Mouse (Mus musculus) left cerebral cortex, adult 2 months (tissue): ENCODE measurements at regions not wholly inside any gene's neighbourhood (a gene's known extent, or its start where the extent isn't known, plus 50 kb on each side); places are given as distances from the start of the nearest gene placed in this dataset.

ENCODE experiments used
- DNase-seq, 2 experiments: peaks; one replicate each; pipeline ENCODE4 v3.0.0; 2021 to 2022; ENCODE audit warnings: low spot score in 2 of 2, mixed read lengths in 1 of 2; ENCODE audit errors: extremely low spot score in 1 of 2
- H3K27ac ChIP-seq: fragments of 200-600 bp; 2 replicates; pipeline ENCODE4 v1.8.1; 2022
- H3K4me3 ChIP-seq: fragments of 200-600 bp; 2 replicates; pipeline ENCODE4 v1.8.1; 2022
- CTCF ChIP-seq: fragments of 200-600 bp; IDR thresholded peaks from 2 replicates; pipeline ENCODE4 v1.8.1; 2022; ENCODE audit warnings: antibody characterized with exemption, mild to moderate bottlenecking, moderate library complexity
- intact Hi-C: fragments of 180-260 bp; cut with DNase I; formaldehyde crosslinking; loops from one replicate; pipeline ENCODE4 v1.15.1; 2025

GRCm38 (mm10) chr4:62821288-62821687 is 144.1 kb upstream of the Zfp618 start:
- no peak for DNase-seq
- H3K4me3 ChIP-seq: no peak overlapping the region
- no peak for TF ChIP-seq CTCF
- intact Hi-C loops: loop anchor here (5.0 kb wide), 1 partner anchor 146 kb away; the partner anchor contains the start of gene Zfp618
- H3K27ac ChIP-seq: no peak overlapping the region

- Histone ChIP-seq H3K27ac (no peak overlapping the region), H3K4me3 (no peak overlapping the region)
- DNase-seq: peak; percentile 60 to 68
- intact Hi-C loops: loop anchor here (5.0 kb wide), 1 partner anchor 145 kb away; the partner anchor contains the start of gene Zfp618
- peak; percentile 70 for TF ChIP-seq CTCF
Measured at GRCm38 (mm10) chr4:62822568-62822967, 142.8 kb upstream of the Zfp618 start.

GRCm38 (mm10) chr4:62823082-62823481 is 142.3 kb upstream of the Zfp618 start:
- intact Hi-C loops: loop anchor here (1.0 to 5.0 kb wide), 2 partner anchors 144 to 296 kb away; partner anchors contain the start of gene Zfp618
- DNase-seq: no peak
- Histone ChIP-seq H3K4me3 (no peak overlapping the region), H3K27ac (no peak overlapping the region)
- TF ChIP-seq CTCF: no peak

GRCm38 (mm10) chr4:62823555-62824250 is 141.7 kb upstream of the Zfp618 start:
- Histone ChIP-seq H3K4me3 (no peak overlapping the region), H3K27ac (no peak overlapping the region)
- intact Hi-C loops: loop anchor here (1.0 to 5.0 kb wide), 2 partner anchors 144 to 296 kb away; partner anchors contain the start of gene Zfp618
- DNase-seq: peak in 1 of 2 experiments; percentile 19
- TF ChIP-seq CTCF: no peak

- Histone ChIP-seq H3K27ac (no peak overlapping the region), H3K4me3 (no peak overlapping the region)
- intact Hi-C loops: loop anchor here (5.0 kb wide), 1 partner anchor 143 kb away; the partner anchor contains the start of gene Zfp618
- no peak for DNase-seq
- no peak for TF ChIP-seq CTCF
Measured at GRCm38 (mm10) chr4:62824581-62824980, 140.8 kb upstream of the Zfp618 start.

GRCm38 (mm10) chr4:62825256-62825655 is 140.1 kb upstream of the Zfp618 start:
- no peak for DNase-seq
- no peak overlapping the region for H3K4me3 ChIP-seq
- H3K27ac ChIP-seq: no peak overlapping the region
- TF ChIP-seq CTCF: no peak
- intact Hi-C loops: no loop called here

- no peak overlapping the region for H3K27ac ChIP-seq
- no peak for DNase-seq
- TF ChIP-seq CTCF: no peak
- H3K4me3 ChIP-seq: no peak overlapping the region
- intact Hi-C loops: no loop called here
Measured at GRCm38 (mm10) chr4:62828963-62829362, 136.4 kb upstream of the Zfp618 start.

GRCm38 (mm10) chr4:62833944-62834343 is 131.4 kb upstream of the Zfp618 start:
- H3K27ac ChIP-seq: no peak overlapping the region
- no peak overlapping the region for H3K4me3 ChIP-seq
- intact Hi-C loops: no loop called here
- peak; percentile 12 to 19 for DNase-seq
- no peak for TF ChIP-seq CTCF

- H3K27ac ChIP-seq: no peak overlapping the region
- intact Hi-C loops: no loop called here
- DNase-seq: no peak
- no peak overlapping the region for H3K4me3 ChIP-seq
- TF ChIP-seq CTCF: no peak
Measured at GRCm38 (mm10) chr4:62836875-62837274, 128.5 kb upstream of the Zfp618 start.

GRCm38 (mm10) chr4:62850526-62850925 is 114.8 kb upstream of the Zfp618 start:
- no peak for DNase-seq
- Histone ChIP-seq H3K27ac (no peak overlapping the region), H3K4me3 (no peak overlapping the region)
- intact Hi-C loops: no loop called here
- TF ChIP-seq CTCF: no peak

GRCm38 (mm10) chr4:62853335-62853734 is 112.0 kb upstream of the Zfp618 start:
- Histone ChIP-seq H3K27ac (no peak overlapping the region), H3K4me3 (no peak overlapping the region)
- intact Hi-C loops: no loop called here
- DNase-seq: no peak
- TF ChIP-seq CTCF: peak; percentile 10

- Histone ChIP-seq H3K4me3 (no peak overlapping the region), H3K27ac (no peak overlapping the region)
- no peak for DNase-seq
- intact Hi-C loops: no loop called here
- no peak for TF ChIP-seq CTCF
Measured at GRCm38 (mm10) chr4:62856406-62856805, 109.0 kb upstream of the Zfp618 start.

GRCm38 (mm10) chr4:62862756-62863155 is 102.6 kb upstream of the Zfp618 start:
- DNase-seq: no peak
- Histone ChIP-seq H3K27ac (no peak overlapping the region), H3K4me3 (no peak overlapping the region)
- intact Hi-C loops: no loop called here
- no peak for TF ChIP-seq CTCF
